Mouse (Mus musculus) heart, postnatal 0 days (tissue): ENCODE measurements around the gene Napa. TPM values are rescaled to one million over a fixed set of nuclear protein-coding genes. Genes with fewer than 3 reads are reported as not detected.

Experiments used
- ATAC-seq: fragments of 200-750 bp; cut with Nextera tagmentation; 2 replicates; pipeline ENCODE4 v1.8.0; 2017; ENCODE audit warnings: low read depth, moderate number of reproducible peaks, moderate library complexity; ENCODE audit not compliant: insufficient read depth
- DNase-seq: peaks from one replicate; pipeline ENCODE4 v3.0.0-alpha.2; 2016; ENCODE audit warnings: low spot score
- H3K27ac ChIP-seq: fragments of 300-500 bp; sonication (generic); 2 replicates; pipeline ENCODE4 v1.5.1; 2014; ENCODE audit warnings: low read depth, mild to moderate bottlenecking
- H3K27me3 ChIP-seq: fragments of 300-500 bp; sonication (generic); 2 replicates; pipeline ENCODE4 v1.6.1; 2014; ENCODE audit warnings: low read length, mixed read lengths; ENCODE audit not compliant: control insufficient read depth, insufficient read depth
- H3K36me3 ChIP-seq: fragments of 300-500 bp; sonication (generic); replicated peaks from 2 replicates; pipeline ENCODE4 v1.6.1; 2014; ENCODE audit warnings: low read length, mixed read lengths; ENCODE audit not compliant: control insufficient read depth, insufficient read depth
- H3K4me1 ChIP-seq: fragments of 300-500 bp; sonication (generic); 2 replicates; pipeline ENCODE4 v1.6.1; 2014; ENCODE audit warnings: antibody characterized with exemption; ENCODE audit not compliant: control insufficient read depth, insufficient read depth
- H3K4me2 ChIP-seq: fragments of 300-500 bp; sonication (generic); 2 replicates; pipeline ENCODE4 v1.6.1; 2014; ENCODE audit warnings: low read depth, mild to moderate bottlenecking, low read length, moderate library complexity
- H3K4me3 ChIP-seq: fragments of 300-500 bp; sonication (generic); 2 replicates; pipeline ENCODE4 v1.5.1; 2014; ENCODE audit warnings: low read depth, low read length
- H3K9ac ChIP-seq: fragments of 300-500 bp; sonication (generic); replicated peaks from 2 replicates; pipeline ENCODE4 v1.6.1; 2014; ENCODE audit warnings: low read depth, low read length, mixed read lengths
- H3K9me3 ChIP-seq: fragments of 300-500 bp; sonication (generic); replicated peaks from 2 replicates; pipeline ENCODE4 v1.6.1; 2016; ENCODE audit warnings: low read length; ENCODE audit not compliant: control insufficient read depth
- CTCF ChIP-seq: IDR thresholded peaks from 2 replicates; pipeline ENCODE4 v1.5.1; 2016; ENCODE audit warnings: antibody characterized with exemption, control low read depth, low read depth
- EP300 ChIP-seq: IDR thresholded peaks from 2 replicates; pipeline ENCODE4 v1.6.1; 2016; ENCODE audit warnings: antibody characterized with exemption, low read depth
- WGBS: fragments of 180-500 bp; shearing (Covaris S2); extraction: QIAGEN DNeasy Blood & Tissue Kit; methylation state at CpG from one replicate; pipeline ENCODE4 v1.1.7; 2014; 5-methylcytosine and 5-hydroxymethylcytosine counted together
- polyA plus RNA-seq: library from polyadenylated mRNA; unstranded; fragments of >200 nt; fragmentation: Nextera tagmentation; extraction: Ambion mirVana; gene quantifications from 2 replicates; pipeline ENCODE4 v1.2.1, GENCODE M21; 2015
- total RNA-seq: library from RNA; depleted of rRNA; stranded (reverse); fragments of >200 nt; gene quantifications from 2 replicates; pipeline ENCODE4 v1.2.3, GENCODE M21; 2014; ENCODE audit warnings: low replicate concordance

The Napa gene
- total and polyA plus RNA-seq, 2 experiments from 2014 or later = 144 to 259 TPM

- Histone ChIP-seq H3K27ac (no peak overlapping the region), H3K4me3 (no peak overlapping the region), H3K4me1 (no peaks in the 10 kb centered on the region), H3K9me3 (no peaks in the 10 kb centered on the region), H3K9ac (no peak overlapping the region), H3K27me3 (no peaks in the 10 kb centered on the region), H3K36me3 (no peaks in the 10 kb centered on the region), H3K4me2 (no peak overlapping the region)
- DNase-seq = no peak
- TF ChIP-seq CTCF = no peak
- no peak for TF ChIP-seq EP300
- no peak for ATAC-seq
Measured at GRCm38 (mm10) chr7:16070846-16071245, 27.4 kb upstream of the Napa start.

GRCm38 (mm10) chr7:16071906-16072305, 26.4 kb upstream of the Napa start:
- no peaks in the 10 kb centered on the region for H3K4me1 ChIP-seq
- H3K9ac ChIP-seq = no peak overlapping the region
- H3K4me3 ChIP-seq = no peak overlapping the region
- no peak overlapping the region for H3K4me2 ChIP-seq
- no peak overlapping the region for H3K27ac ChIP-seq
- DNase-seq (no peak), ATAC-seq (no peak)
- no peaks in the 10 kb centered on the region for H3K36me3 ChIP-seq
- no peak for TF ChIP-seq EP300
- TF ChIP-seq CTCF = no peak
- H3K27me3 ChIP-seq = no peaks in the 10 kb centered on the region
- H3K9me3 ChIP-seq = no peaks in the 10 kb centered on the region
- WGBS = 62% methylated on average over 6 of the region's 6 CpGs

- Histone ChIP-seq H3K27ac (no peak overlapping the region), H3K4me1 (no peaks in the 10 kb centered on the region), H3K4me2 (no peak overlapping the region), H3K9me3 (no peaks in the 10 kb centered on the region), H3K4me3 (no peak overlapping the region), H3K9ac (no peak overlapping the region), H3K27me3 (no peaks in the 10 kb centered on the region), H3K36me3 (no peaks in the 10 kb centered on the region)
- WGBS = 28% methylated on average over 1 of the region's 1 CpGs
- DNase-seq (no peak), ATAC-seq (no peak)
- TF ChIP-seq CTCF (no peak), EP300 (no peak)
Measured at GRCm38 (mm10) chr7:16079947-16080346, 18.3 kb upstream of the Napa start.

GRCm38 (mm10) chr7:16080581-16080980, 17.7 kb upstream of the Napa start:
- WGBS = 62% methylated on average over 4 of the region's 4 CpGs
- Histone ChIP-seq H3K36me3 (no peaks in the 10 kb centered on the region), H3K4me3 (no peak overlapping the region), H3K4me2 (no peak overlapping the region), H3K9ac (no peak overlapping the region), H3K4me1 (no peaks in the 10 kb centered on the region), H3K27me3 (no peaks in the 10 kb centered on the region), H3K9me3 (no peaks in the 10 kb centered on the region), H3K27ac (no peak overlapping the region)
- ATAC-seq = no peak
- no peak for TF ChIP-seq EP300
- no peak for TF ChIP-seq CTCF
- DNase-seq = no peak

- no peak overlapping the region for H3K4me2 ChIP-seq
- WGBS = 41% methylated on average over 4 of the region's 4 CpGs
- no peak for DNase-seq
- ATAC-seq = no peak
- no peaks in the 10 kb centered on the region for H3K27me3 ChIP-seq
- H3K4me1 ChIP-seq = no peaks in the 10 kb centered on the region
- H3K9me3 ChIP-seq = no peaks in the 10 kb centered on the region
- H3K36me3 ChIP-seq = no peaks in the 10 kb centered on the region
- no peak overlapping the region for H3K9ac ChIP-seq
- no peak overlapping the region for H3K4me3 ChIP-seq
- no peak for TF ChIP-seq CTCF
- no peak for TF ChIP-seq EP300
- H3K27ac ChIP-seq = no peak overlapping the region
Measured at GRCm38 (mm10) chr7:16083361-16083760, 14.9 kb upstream of the Napa start.

GRCm38 (mm10) chr7:16087587-16087986, 10.7 kb upstream of the Napa start:
- TF ChIP-seq EP300 = no peak
- no peak for TF ChIP-seq CTCF
- no peak for ATAC-seq
- Histone ChIP-seq H3K27me3 (no peaks in the 10 kb centered on the region), H3K36me3 (no peaks in the 10 kb centered on the region), H3K4me3 (no peak overlapping the region), H3K4me1 (no peaks in the 10 kb centered on the region), H3K9ac (no peak overlapping the region), H3K27ac (no peak overlapping the region), H3K4me2 (no peak overlapping the region), H3K9me3 (no peaks in the 10 kb centered on the region)
- 66% methylated on average over 2 of the region's 2 CpGs for WGBS
- no peak for DNase-seq
